Mouse (Mus musculus) spleen, embryonic (tissue): ENCODE results near the gene Srl.

Experiments used
- CTCF ChIA-PET: fragments of 350-600 bp; sonication (Branson Sonifier 250); formaldehyde crosslinking; loops from one replicate; lab custom pipeline; 2022; lab: Charles Lee

Gene Srl

GRCm38 (mm10) chr16:4520673-4521072 lies 20.9 kb downstream of the Srl start:
- CTCF ChIA-PET = no interaction called here

- CTCF ChIA-PET = interaction anchor here (0.6 kb wide), 2 partner anchors 10 to 451 kb away, joined by 4 read pairs; no protein-coding TSS in a partner anchor
Observed at GRCm38 (mm10) chr16:4519825-4520224, 21.8 kb downstream of the Srl start.

GRCm38 (mm10) chr16:4519157-4519556 lies 22.5 kb downstream of the Srl start:
- CTCF ChIA-PET = no interaction called here

GRCm38 (mm10) chr16:4517906-4518305 lies 23.7 kb downstream of the Srl start:
- CTCF ChIA-PET = no interaction called here

GRCm38 (mm10) chr16:4514383-4514782 lies 27.2 kb downstream of the Srl start:
- CTCF ChIA-PET = no interaction called here

GRCm38 (mm10) chr16:4512661-4513438 lies 28.8 kb downstream of the Srl start:
- CTCF ChIA-PET = no interaction called here

GRCm38 (mm10) chr16:4511371-4511770 lies 30.2 kb downstream of the Srl start:
- CTCF ChIA-PET = interaction anchor here (0.6 kb wide), 1 partner anchor 9 kb away, joined by 3 read pairs; no protein-coding TSS in a partner anchor

GRCm38 (mm10) chr16:4506181-4506580 lies 35.4 kb downstream of the Srl start:
- CTCF ChIA-PET = no interaction called here

GRCm38 (mm10) chr16:4503495-4503894 lies 38.1 kb downstream of the Srl start:
- CTCF ChIA-PET = no interaction called here

- CTCF ChIA-PET = interaction anchor here (0.6 kb wide), 1 partner anchor 9 kb away, joined by 3 read pairs; no protein-coding TSS in a partner anchor
Observed at GRCm38 (mm10) chr16:4502568-4502967, 39.0 kb downstream of the Srl start.

GRCm38 (mm10) chr16:4501703-4502102 lies 39.9 kb downstream of the Srl start:
- CTCF ChIA-PET = interaction anchor here (0.6 to 1.2 kb wide), 2 partner anchors 38 to 50 kb away, joined by 3 read pairs; no protein-coding TSS in a partner anchor

- CTCF ChIA-PET = interaction anchor here (1.1 to 1.2 kb wide), 2 partner anchors 12 to 51 kb away, joined by 3 to 4 read pairs; no protein-coding TSS in a partner anchor
Observed at GRCm38 (mm10) chr16:4500598-4501385, 40.8 kb downstream of the Srl start.

GRCm38 (mm10) chr16:4497762-4498607 lies 43.6 kb downstream of the Srl start:
- CTCF ChIA-PET = no interaction called here

GRCm38 (mm10) chr16:4496470-4496869 lies 45.1 kb downstream of the Srl start:
- CTCF ChIA-PET = no interaction called here

GRCm38 (mm10) chr16:4495861-4496260 lies 45.8 kb downstream of the Srl start:
- CTCF ChIA-PET = no interaction called here

- CTCF ChIA-PET = no interaction called here
Observed at GRCm38 (mm10) chr16:4492777-4493563, 48.6 kb downstream of the Srl start.

GRCm38 (mm10) chr16:4489114-4489624 lies 52.4 kb downstream of the Srl start:
- CTCF ChIA-PET = interaction anchor here (0.6 to 0.7 kb wide), 6 partner anchors 11 to 430 kb away, joined by 3 to 8 read pairs (median 4); no protein-coding TSS in a partner anchor

- CTCF ChIA-PET = no interaction called here
Observed at GRCm38 (mm10) chr16:4480616-4481265, 60.9 kb downstream of the Srl start.

- CTCF ChIA-PET = no interaction called here
Observed at GRCm38 (mm10) chr16:4477591-4478215, 63.9 kb downstream of the Srl start.
